Mouse (Mus musculus): ENCODE measurements around the gene Dbi. TPM values are rescaled to one million over a fixed set of nuclear protein-coding genes. Genes with fewer than 3 reads are reported as not detected.
A peak's percentile ranks its signal among the peaks of the same experiment; 100 is the strongest.

The Dbi gene
- total RNA-seq, 2 experiments from 2014 or later: 338 to 346 TPM

DNA sequence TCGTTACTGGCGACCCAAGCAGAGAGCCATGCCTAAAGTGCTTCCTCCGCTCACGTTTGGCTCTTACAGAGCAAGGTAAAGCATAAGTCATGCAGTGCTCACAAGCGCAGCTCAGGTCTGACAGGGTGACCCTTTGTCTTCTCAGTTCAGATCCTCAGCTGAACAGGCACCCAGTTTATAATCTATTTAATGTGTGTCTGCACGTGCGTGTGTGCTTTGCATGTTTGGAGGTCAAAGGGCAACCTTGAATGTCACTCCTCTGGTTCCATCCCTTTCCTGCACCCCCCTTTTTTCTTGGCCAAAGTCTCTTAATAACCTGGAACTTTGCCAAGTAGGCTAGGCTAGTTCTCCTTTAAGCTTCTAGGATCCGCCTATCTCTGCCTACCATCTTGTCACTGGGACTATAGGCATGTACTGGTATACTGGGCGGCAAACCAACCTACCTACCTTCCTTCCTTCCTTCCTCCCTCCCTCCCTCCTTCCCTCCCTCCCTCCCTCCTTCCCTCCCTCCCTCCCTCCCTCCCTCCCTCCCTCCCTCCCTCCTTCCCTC, 19.3 kb upstream of the Dbi start:
- H3K27ac ChIP-seq: no peak overlapping the region
- H3K4me3 ChIP-seq: no peak overlapping the region
- no peak for DNase-seq (ENCODE audit: low spot score in 2 of 2)
- TF ChIP-seq CTCF (conservative IDR thresholded peaks at IDR 0.05): no peak

- no peak overlapping the region for H3K4me3 ChIP-seq
- no peak for TF ChIP-seq CTCF (conservative IDR thresholded peaks at IDR 0.05)
- DNase-seq (ENCODE audit: low spot score in 2 of 2): no peak
Observed at GRCm38 (mm10) chr1:120138923-120139540, 18.2 kb upstream of the Dbi start.

DNA sequence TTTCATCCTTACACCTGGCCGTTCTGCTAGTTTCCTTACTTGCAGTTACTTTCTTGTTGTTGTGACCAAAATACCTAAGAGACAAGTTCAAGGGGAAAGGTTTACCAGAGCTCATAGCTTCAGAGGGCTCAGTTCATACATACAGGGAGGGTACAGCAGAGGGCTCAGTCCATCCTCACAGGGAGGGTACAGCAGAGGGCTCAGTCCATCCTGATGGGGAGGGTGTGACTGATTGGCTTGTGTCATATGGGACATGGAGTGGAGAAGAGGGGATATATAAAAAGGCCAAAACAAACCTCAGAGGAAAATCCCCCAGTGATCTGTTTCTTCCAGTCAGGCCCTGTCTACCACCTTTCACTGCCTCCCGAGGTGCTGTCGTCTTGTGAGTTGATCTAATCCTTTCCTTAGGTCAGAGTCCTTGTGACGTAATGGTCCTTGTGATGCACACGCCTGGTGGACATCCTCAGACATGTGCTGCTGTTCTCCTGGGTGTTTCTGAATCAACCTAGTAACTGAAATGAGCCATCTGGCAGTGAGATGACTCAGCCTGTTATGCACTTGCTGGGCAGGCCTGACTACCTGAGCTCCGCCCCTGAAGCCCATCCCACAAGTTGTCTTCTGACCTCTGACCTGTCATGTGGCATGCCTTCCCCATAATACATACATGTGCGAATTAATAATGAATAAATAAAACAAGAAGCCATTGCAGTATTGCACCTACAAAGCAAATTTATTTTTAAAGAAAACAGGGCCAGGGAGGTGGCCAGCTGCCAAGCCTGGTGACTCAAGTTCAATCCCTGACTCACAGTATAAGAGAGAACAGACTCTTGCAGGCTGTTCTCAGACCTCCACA, 15.3 kb upstream of the Dbi start:
- TF ChIP-seq CTCF (conservative IDR thresholded peaks at IDR 0.05): no peak
- peak; percentile 49 to 53 for DNase-seq (ENCODE audit: low spot score in 2 of 2)
- H3K27ac ChIP-seq: peak overlapping the region; percentile 65
- H3K4me3 ChIP-seq: no peak overlapping the region

More at GRCm38 (mm10) chr1:120138923-120139540, 18.2 kb upstream of the Dbi start:
- no peak overlapping the region for H3K27ac ChIP-seq

DNA sequence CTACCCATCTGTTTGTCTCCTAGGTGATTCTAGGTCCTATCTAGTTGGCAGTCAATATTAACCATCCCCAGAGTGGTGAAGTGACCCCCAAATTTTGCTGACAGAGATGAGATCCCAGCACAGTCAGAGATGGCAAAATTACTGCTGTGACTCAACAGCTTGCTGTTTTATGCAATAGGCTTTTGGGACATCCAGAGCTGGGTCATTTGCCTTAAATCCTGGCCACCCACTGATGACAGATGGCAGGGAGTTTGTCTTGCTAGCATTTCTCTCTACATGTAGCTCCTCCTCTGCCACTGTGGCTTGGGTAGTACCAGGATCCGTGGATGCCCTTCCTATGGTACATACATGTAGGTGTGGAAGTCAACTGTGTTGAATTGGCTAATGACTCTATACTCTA, 11.5 kb upstream of the Dbi start:
- Histone ChIP-seq H3K27ac (peak overlapping the region; percentile 54; the same call in 1 of the 2 replicates), H3K4me3 (no peak overlapping the region)
- no peak for TF ChIP-seq CTCF (conservative IDR thresholded peaks at IDR 0.05)
- DNase-seq (ENCODE audit: low spot score in 2 of 2): no peak

- Histone ChIP-seq H3K4me3 (no peak overlapping the region), H3K27ac (no peak overlapping the region)
- TF ChIP-seq CTCF (conservative IDR thresholded peaks at IDR 0.05): no peak
- no peak for DNase-seq (ENCODE audit: low spot score in 2 of 2)
Observed at GRCm38 (mm10) chr1:120126318-120126717, 5.4 kb upstream of the Dbi start.

- no peak for DNase-seq (ENCODE audit: low spot score in 2 of 2)
- no peak for TF ChIP-seq CTCF (conservative IDR thresholded peaks at IDR 0.05)
- H3K4me3 ChIP-seq: no peak overlapping the region
- no peak overlapping the region for H3K27ac ChIP-seq
Observed at GRCm38 (mm10) chr1:120125471-120125870, 4.6 kb upstream of the Dbi start.

DNA sequence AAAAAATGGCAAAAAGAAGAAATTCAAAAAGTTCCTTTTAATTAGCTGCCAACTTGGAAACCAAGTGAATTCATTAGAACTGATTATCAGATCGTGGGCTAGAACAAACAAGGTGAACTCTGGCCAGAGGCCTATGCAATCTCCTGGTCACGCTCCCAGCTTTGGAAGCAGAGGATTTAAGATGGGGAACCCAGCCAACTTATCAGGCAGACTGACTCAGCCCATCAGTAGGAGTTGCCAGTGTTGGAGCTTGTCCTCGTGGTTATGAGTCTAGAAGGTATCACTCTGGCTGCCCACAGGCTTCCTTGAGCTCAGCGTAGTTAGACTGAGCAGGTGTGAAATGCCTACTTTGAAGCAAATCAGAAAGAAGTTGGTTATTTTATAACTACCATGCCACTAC, 4.0 kb upstream of the Dbi start:
- no peak for DNase-seq (ENCODE audit: low spot score in 2 of 2)
- no peak for TF ChIP-seq CTCF (conservative IDR thresholded peaks at IDR 0.05)
- no peak overlapping the region for H3K4me3 ChIP-seq
- H3K27ac ChIP-seq: no peak overlapping the region

DNA sequence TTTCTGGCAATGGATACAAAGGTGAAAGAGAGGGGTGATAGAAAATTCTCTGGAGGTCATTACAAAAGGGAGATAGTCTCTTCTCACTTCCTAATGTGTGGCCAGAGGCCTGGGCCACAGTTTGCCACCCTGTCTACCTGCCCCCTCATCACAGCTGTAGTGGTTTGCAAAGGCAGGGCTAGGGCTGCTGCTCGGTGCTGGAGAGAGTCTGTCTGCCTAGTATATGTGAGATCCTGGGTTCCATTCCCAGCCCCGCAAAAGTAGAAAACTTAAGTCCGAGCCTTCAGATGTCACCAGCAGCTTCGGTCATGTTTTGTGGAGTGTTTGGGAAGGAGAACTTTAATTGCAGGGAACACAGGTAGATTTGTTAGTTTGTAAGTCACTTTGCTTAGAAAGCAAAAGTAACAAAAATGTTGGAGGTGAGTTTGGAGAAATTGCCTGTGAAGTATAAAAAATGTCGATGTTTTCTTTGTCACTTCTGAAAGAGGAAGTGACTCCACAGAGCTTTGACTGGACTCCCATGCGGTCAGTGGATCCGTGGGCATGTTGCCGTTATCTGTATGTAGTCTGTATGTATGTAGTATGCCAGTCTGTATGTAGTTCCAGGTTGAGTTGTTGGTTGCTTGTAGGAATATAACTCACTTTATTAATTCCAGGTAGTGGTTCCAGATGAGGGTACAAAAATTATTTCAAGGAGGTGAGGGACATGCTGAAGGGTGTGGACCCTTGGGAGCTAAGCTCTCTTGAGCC, 1.9 kb upstream of the Dbi start:
- DNase-seq (ENCODE audit: low spot score in 2 of 2): no peak
- Histone ChIP-seq H3K4me3 (no peak overlapping the region), H3K27ac (no peak overlapping the region)
- TF ChIP-seq CTCF (conservative IDR thresholded peaks at IDR 0.05): no peak

DNA sequence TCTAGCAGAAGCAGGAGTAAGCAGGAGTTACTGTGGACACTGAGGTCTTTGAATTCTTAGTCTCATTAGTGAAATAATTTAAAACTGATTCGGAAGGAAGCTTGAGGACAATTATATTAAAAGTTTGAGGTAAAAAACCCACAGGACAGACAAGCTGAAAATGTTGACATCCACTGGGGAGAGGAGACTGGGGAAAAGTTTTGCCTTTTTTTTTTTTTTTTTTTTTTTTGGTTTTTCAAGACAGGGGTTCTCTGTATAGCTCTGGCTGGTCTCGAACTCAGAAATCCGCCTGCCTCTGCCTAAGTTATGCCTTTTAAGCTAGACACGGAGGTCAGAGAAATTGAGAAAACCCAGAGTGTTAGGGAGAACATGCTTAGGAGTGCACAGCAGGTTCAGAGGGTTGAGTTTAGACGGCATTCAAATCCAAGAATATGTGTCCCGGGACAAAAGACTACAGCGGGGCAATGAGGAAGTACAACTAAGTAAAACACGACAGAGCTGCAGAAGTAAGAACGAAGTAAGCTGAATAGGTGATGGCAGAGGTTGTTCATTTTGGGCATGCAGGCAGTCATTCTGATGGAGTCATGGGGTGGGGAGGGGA, 1.2 kb upstream of the Dbi start:
- Histone ChIP-seq H3K4me3 (peak overlapping the region; percentile 74), H3K27ac (peak overlapping the region; percentile 97)
- TF ChIP-seq CTCF (conservative IDR thresholded peaks at IDR 0.05): no peak
- no peak for DNase-seq (ENCODE audit: low spot score in 2 of 2)

GRCm38 (mm10) chr1:120120141-120120968, 523 bp downstream of the Dbi start:
- peak overlapping the region; percentile 74 for H3K4me3 ChIP-seq
- peak overlapping the region; percentile 97 for H3K27ac ChIP-seq
- no peak for DNase-seq (ENCODE audit: low spot score in 2 of 2)
- no peak for TF ChIP-seq CTCF (conservative IDR thresholded peaks at IDR 0.05)

- no peak for DNase-seq (ENCODE audit: low spot score in 2 of 2)
- TF ChIP-seq CTCF (conservative IDR thresholded peaks at IDR 0.05): no peak
- H3K27ac ChIP-seq: peak overlapping the region; percentile 97
- peak overlapping the region; percentile 74 for H3K4me3 ChIP-seq
Observed at GRCm38 (mm10) chr1:120119389-120119788, 1.5 kb downstream of the Dbi start.

- peak overlapping the region; percentile 97 for H3K27ac ChIP-seq
- no peak for TF ChIP-seq CTCF (conservative IDR thresholded peaks at IDR 0.05)
Observed at GRCm38 (mm10) chr1:120118854-120119253, 2.0 kb downstream of the Dbi start.

More at GRCm38 (mm10) chr1:120118854-120119253, 2.0 kb downstream of the Dbi start:
- no peak for DNase-seq (ENCODE audit: low spot score in 2 of 2)
- H3K4me3 ChIP-seq: peak overlapping the region; percentile 74
